Mouse (Mus musculus): ENCODE data around the gene Icam4. TPM values are rescaled to one million over a fixed set of nuclear protein-coding genes. Genes with fewer than 3 reads are reported as not detected.
A peak's percentile ranks its signal among the peaks of the same experiment; 100 is the strongest.
"Not testable (repeated sequence)": the region's sequence is repeated elsewhere in the genome, so short reads cannot be mapped to it uniquely, and the experiment has no call there.

Icam4 gene
- total RNA-seq, 2 experiments from 2014 or later = 0.86 TPM; not detected in 1

DNA sequence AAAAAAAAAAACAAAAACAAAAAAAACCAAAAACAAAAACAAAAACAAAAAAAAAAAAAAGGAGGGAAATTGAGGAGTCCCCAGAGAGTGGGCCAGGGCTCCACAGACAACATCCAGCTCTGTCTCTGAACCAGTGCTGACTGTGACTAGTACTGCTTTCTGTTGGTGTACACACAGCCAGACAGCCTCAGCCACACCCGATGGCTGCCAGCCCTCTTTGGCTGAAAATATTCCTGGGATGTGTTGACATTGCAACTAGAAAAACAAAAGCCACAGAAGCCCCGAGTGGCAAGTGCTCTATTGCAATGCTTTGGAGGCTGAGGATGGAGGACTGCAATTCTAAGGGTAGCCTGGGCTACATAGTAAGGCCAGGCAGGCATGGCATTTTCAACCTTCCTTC is 18.8 kb upstream of the Icam4 start:
- no peak for DNase-seq (ENCODE audit: low spot score in 2 of 2)
- intact Hi-C loops (cut with DNase I) = no loop called here

DNA sequence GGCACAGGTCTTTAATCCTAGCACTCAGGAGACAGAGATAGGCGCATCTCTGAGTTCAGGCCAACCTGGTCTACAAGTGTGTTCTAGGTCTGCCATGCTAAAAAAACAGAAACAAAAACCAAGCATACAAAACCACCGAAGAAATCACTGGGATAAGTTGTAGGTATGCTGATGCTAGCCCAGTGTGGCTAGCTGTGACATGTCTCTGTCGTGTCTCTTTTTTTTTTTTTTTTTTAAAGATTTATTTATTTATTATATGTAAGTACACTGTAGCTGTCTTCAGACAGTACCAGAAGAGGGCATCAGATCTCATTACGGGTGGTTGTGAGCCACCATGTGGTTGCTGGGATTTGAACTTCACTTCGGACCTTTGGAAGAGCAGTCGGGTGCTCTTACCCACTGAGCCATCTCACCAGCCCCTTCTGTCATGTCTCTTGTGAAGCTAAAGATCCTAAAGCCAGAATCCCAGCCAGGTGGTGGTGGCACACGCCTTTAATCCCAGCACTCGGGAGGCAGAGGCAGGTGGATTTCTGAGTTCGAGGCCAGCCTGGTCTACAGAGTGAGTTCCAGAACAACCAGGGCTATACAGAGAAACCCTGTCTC is 18.1 kb upstream of the Icam4 start:
- intact Hi-C loops (cut with DNase I); DNase-seq (ENCODE audit: low spot score in 2 of 2): not testable (repeated sequence)

DNA sequence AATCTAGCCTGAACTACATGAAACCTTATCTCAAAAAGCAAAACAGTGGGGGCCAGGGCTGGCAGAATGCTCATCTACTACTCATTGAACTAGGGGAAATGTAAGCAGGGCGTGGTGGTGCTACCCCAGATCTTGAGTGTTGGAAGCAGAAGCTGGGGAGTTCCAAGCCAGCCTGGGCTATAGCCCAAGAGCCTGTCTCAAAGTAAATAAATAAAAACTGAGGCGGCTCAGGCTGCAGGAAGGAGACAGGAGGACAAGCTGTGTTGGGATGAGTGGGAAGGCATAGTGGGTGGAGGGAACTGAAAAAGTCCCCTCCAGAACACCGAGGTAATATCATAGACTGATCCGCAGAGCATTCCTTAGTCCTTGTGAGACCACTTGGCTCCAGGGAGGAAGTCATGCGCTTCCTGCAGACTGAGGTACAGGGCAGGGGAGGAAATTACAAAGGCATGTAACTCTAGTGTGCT is 17.3 kb upstream of the Icam4 start:
- intact Hi-C loops (cut with DNase I) = no loop called here

DNA sequence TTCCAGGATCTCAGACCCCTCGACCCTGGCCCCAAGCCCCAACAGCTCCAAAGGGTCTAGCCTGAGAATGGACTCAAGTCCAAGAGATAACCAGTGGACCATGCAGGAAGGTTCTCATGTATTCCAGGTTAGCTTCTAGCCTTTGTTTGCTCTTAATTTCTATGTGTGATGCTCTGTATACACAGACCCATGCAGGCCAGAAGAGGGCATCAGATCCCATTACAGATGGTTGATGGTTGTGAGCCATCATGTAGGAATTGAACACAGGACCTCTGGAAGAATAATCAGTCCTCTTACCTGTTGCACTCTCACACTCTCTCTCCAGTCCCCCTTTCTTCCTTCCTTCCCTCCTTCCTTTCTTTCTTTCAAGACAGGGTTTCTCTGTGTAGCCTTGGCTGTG is 16.8 kb upstream of the Icam4 start:
- intact Hi-C loops (cut with DNase I) = no loop called here
- DNase-seq (ENCODE audit: low spot score in 2 of 2) = no peak

More for the DNA sequence above, 17.3 kb upstream of the Icam4 start:
- no peak for DNase-seq (ENCODE audit: low spot score in 2 of 2)

DNA sequence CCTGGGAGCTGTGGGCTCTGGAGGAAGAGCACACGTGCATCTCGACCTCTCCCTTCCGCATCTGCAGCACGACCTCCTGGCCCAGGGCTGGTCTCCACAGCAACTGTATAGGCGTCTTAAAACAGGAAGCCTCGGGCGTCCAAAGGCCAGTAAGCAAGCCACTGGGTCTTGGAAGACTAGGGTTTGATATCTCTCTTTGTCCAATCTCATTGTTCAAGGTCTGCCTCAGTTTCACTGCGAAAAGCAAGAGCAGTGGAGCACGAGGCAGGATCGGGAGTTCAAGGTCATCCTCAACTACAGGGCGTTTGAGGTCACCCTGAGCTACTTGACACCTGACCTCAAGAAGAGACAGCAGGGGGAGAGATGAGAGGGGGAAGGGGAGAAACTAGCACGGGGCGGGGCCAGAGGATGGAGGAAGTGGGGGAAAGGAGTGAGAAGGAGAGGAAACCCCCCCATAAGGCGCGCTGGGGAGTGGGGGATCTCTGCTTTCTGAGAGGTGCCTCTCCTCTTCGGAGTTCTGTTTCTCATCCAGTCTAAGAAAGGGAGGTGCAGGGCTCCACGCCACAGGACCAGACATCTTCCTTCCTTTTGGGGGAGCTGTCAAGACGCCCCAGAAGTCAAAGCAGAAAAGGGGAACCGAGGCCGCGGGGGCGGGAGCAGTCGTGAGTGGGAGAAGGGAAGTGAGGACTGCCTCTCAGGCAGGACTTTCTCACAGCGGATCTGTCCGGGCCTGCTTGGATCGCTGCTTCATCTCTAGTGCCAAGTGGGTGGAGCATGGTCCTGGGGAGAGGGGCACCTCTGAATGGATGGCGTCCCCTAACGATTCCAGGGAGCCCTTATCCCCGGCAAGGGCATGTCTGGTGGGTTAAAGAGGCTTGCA is 14.2 kb upstream of the Icam4 start:
- intact Hi-C loops (cut with DNase I) = no loop called here
- DNase-seq (ENCODE audit: low spot score in 2 of 2) = peak; percentile 54 to 59

DNA sequence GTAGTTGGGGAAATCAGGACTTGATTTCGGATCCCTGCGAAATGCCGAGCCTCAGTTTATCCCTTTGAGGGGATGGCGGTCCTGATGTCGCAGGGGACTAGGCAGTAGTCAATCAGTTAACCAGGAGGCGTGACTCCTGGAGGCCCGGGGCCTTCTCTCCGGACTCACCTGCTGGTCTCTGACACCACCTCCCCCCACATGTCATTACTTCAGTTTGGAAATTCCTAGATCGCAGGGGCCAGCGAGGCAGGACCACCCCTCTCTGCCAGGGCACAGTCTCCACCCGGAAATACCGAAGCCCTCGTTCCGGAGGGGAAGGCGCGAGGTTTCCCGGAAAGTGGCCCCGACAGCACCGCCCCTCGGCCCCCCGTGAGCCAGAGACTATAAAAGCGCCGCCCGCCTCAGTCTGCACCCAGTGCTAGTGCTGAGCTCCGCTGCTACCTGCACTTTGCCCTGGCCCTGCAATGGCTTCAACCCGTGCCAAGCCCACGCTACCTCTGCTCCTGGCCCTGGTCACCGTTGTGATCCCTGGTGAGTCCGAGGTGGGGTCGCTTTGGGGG is 13.5 kb upstream of the Icam4 start, which contains the start of gene Icam1:
Icam1 (plus strand) TSS at position 415 of the 560 bp plus-strand sequence.
- no peak for DNase-seq (ENCODE audit: low spot score in 2 of 2)
- intact Hi-C loops (cut with DNase I) = no loop called here

DNA sequence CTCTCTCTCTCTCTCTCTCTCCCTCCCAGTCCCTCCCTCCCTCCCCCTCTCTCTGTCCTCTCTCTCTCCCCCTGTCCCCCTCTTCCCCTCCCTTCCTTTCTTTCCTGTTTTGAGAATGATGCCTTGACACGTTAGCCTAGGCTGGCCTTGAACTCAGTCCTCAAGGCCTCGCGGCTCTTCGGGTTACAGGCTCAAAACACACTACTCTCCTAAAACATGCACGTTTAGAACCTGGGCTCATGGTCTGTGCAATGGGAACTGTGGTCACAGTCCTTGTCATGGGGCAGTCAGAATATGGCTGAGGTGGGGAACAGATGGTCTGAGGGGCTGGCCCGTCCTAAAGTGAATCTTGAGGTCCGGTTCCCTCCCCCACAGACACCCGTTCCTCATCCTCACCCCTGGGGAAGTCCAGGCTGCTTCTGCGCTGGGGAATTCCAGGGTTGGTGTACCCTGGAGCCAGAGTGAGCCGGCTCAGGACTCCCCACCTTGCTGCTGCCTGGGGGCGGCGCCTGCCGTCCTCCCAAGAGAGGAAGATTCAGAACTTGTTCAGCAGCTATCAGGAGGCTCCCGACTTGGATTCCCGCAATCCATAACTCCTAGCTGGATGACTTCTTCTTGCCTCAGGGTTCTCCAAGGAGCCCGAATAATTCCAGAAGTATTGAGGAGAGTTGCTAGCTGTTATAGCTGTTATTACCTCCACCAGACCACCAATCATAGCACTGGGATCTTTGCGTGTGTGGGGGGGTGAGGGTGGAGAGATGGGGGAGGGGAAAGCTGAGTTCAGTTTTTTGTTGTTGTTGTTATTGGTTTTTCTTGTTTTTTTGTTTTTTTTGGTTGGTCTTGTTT is 12.6 kb upstream of the Icam4 start:
- intact Hi-C loops (cut with DNase I) = no loop called here
- DNase-seq (ENCODE audit: low spot score in 2 of 2) = no peak

DNA sequence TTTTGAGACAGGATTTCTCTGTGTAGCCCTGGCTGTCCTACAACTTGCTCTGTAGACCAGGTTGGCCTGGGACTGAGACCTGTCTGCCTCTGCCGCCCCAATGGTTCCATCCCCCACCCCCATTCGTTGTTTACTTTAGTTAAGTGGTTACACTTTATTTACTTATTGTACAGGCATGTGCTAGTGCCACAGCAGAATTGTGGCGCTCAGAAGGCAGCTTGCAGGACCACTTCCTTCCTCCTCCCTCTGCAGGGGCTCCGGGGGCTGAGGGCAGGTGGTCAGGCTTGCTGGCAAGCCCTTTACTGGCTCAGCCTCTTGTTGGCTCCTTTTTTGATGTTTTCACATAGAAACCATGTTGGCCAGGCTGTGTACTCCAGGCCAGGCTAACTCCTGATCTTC is 12.0 kb upstream of the Icam4 start:
- intact Hi-C loops (cut with DNase I) = no loop called here
- no peak for DNase-seq (ENCODE audit: low spot score in 2 of 2)

DNA sequence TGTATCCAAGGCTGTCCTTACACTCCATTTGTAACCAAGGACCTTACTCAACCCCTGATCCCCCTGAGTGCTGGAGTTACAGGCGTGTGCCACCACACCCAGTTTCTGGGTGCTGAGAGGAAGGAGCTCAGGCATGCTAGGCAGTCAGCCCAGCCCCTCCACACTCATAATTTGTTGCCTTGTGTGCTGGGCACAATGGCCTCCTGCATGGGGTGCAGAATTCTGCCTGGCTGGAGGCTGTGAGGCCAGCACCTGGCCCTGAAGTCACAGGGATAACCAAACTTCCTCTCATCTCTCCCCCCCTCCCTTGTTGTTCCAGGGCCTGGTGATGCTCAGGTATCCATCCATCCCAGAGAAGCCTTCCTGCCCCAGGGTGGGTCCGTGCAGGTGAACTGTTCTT is 10.6 kb upstream of the Icam4 start:
- DNase-seq (ENCODE audit: low spot score in 2 of 2) = no peak
- intact Hi-C loops (cut with DNase I) = no loop called here

DNA sequence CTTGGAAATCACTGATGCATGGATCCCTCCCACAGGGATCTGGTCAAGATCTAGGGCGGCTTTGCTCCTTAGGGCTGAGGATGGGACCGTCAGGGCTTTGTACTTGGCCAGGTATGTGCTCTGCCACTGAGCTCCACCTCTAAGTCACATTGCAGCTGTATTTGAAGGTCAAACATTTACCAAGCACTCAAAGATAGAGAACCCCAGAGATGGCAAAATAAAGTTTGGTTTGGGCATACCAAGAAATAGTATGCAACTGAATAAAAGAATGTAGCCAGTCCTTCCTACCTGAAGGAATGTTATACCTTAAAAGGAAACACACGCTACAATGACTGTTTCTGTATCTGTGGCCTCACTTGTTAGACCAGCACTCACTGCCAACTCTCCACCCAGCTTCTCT is 7.8 kb upstream of the Icam4 start:
- DNase-seq (ENCODE audit: low spot score in 2 of 2) = no peak
- intact Hi-C loops (cut with DNase I) = no loop called here

DNA sequence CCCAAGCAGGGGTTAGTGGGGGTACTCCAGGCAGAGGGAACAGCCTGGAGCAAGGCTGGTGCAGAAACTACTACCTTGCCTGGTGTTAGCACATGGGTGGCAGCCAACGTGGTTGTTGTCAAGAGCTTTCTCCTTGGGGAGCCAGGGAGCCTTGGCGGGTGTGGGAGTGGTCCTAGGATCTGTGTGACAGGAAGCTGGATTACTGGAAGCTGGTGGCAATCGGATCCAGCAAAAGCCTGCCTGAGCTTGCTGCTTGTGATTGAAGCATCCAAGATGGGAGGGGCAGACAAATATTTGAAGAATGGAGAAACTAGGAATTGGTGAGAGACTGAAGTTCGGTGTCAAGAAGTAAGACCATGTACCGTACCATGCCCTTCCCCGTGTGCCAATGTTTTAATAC is 6.9 kb upstream of the Icam4 start:
- no peak for DNase-seq (ENCODE audit: low spot score in 2 of 2)
- intact Hi-C loops (cut with DNase I) = no loop called here

DNA sequence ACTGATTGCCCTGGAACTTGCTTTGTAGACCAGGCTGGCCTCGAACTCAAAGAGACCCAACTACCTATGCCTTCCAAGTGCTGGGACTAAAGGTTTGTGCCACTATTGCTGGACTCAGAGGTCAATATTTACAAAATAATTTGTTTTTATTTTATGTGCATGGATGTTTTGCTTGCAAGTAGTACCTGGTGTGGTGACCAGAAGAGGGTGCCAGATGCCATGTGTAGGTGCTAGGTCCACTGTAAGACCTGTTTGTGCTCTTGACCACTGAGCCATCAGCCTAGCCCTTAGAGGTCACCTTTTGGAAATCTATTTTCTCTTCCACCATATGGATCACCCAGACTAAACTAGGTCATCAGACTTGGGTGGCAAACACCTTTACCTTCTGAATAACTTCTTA is 6.4 kb upstream of the Icam4 start:
- no peak for DNase-seq (ENCODE audit: low spot score in 2 of 2)
- intact Hi-C loops (cut with DNase I) = no loop called here

DNA sequence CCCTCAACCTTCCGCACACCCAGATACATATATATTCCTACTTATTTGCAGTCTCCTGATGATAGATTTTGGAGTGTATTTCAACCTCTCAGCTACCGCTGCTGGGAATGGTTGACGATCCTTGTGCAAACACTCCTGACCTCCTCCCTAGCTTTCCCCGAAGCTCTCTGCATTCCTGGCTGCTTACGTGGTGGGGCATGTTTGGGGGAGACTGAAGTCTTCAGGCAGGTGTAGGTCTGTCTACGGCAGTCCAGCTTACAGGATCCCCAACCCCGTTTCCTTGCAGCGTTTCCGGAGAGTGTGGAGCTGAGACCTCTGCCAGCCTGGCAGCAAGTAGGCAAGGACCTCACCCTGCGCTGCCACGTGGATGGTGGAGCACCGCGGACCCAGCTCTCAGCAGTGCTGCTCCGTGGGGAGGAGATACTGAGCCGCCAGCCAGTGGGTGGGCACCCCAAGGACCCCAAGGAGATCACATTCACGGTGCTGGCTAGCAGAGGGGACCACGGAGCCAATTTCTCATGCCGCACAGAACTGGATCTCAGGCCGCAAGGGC is 3.8 kb upstream of the Icam4 start:
- DNase-seq (ENCODE audit: low spot score in 2 of 2) = no peak
- intact Hi-C loops (cut with DNase I) = no loop called here

DNA sequence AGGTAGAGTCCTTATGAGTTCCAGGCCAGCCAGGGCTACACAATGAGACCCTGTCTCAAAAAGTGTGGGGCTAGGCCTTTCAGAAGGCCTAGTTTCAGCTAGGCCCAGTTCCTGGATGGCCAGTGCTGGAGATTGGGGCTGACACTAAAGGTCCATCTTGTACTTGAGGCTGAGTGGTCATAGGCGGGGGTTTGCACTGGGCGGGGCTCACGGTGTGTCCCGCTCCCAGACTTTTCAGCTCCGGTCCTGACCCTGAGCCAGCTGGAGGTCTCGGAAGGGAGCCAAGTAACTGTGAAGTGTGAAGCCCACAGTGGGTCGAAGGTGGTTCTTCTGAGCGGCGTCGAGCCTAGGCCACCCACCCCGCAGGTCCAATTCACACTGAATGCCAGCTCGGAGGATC is 2.3 kb upstream of the Icam4 start:
- DNase-seq (ENCODE audit: low spot score in 2 of 2) = no peak
- intact Hi-C loops (cut with DNase I) = no loop called here

DNA sequence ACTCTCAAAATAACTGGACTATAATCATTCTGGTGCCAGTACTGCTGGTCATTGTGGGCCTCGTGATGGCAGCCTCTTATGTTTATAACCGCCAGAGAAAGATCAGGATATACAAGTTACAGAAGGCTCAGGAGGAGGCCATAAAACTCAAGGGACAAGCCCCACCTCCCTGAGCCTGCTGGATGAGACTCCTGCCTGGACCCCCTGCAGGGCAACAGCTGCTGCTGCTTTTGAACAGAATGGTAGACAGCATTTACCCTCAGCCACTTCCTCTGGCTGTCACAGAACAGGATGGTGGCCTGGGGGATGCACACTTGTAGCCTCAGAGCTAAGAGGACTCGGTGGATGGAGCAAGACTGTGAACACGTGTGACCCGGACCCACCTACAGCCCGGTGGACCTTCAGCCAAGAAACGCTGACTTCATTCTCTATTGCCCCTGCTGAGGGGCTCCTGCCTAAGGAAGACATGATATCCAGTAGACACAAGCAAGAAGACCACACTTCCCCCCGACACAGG is 1.3 kb upstream of the Icam4 start:
- DNase-seq (ENCODE audit: low spot score in 2 of 2) = no peak
- intact Hi-C loops (cut with DNase I) = no loop called here

DNA sequence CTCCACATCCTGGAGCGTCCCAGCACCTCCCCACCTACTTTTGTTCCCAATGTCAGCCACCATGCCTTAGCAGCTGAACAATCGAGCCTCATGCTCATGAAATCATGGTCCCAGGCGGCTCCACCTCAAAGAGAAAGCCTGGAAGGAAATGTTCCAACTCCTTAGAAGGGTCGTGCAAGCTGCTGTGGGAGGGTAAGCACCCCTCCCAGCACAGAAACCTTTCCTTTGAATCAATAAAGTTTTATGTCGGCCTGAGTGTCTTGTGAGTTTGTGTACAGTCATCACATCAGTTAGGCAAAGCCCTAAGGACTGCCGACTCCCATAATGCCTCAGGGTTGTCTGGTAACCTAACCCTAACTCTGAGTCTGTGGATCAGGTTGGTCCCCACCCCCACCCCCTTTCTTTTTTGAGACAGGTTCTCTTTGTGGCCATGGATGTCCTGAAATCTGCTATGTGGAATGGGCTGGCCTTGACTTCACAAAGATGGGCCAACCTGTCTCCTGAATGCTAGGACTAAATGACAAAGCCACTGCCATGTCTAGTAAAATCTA is 538 bp upstream of the Icam4 start:
- intact Hi-C loops (cut with DNase I) = no loop called here
- no peak for DNase-seq (ENCODE audit: low spot score in 2 of 2)

DNA sequence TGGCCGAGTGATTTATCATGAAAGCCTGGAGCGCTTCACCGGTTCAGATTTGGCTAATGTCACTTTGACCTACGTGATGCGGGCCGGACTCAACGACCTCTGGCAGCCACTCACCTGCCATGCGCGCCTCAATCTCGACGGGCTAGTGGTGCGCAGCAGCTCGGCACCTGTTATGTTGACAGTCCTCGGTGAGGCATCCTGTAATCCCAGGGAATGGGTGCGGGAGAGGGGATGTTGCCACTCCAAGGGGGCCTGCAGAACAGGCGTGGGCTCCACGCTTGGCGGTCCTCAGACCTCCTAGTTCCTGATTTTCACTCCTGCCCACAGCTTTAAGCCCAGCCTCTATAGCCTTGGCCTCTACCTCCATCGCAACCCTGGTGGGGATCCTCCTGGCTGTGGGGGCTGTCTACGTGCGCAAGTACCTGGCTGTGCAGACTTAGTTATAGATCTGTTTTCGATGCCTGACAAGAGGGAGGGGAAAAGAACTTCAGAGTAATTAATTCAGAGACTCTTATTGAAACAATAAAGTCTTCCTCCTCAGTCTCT is 955 bp downstream of the Icam4 start:
- no peak for DNase-seq (ENCODE audit: low spot score in 2 of 2)
- intact Hi-C loops (cut with DNase I) = loop anchor here (5.0 kb wide), 2 partner anchors 62 to 107 kb away; partner anchors contain the start of genes Gm38431 and Raver1

DNA sequence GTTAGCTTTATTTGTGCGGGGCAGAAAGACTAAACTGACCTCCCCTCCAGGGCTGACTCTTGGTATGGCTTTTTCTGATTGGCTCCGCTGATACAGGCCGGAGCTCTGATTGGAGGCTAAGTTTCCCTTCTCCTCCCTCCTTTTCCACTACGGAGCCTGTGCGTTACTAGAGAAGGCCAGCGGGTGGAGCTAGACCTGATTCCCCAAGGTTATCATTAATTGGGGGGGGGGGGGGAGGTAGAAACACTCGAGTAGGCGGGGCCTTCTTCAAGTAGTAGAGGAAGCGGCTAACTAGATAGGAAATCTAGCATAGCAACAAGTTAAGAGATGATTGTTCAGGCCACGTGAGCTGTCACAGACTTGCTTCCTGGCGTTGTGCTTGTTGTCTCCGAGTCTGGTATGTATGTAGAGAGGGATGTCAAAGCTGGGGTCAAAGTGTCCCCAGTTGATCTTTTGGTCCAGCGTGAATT is 1.6 kb downstream of the Icam4 start:
- DNase-seq (ENCODE audit: low spot score in 2 of 2) = peak; percentile 86 to 92
- intact Hi-C loops (cut with DNase I) = loop anchor here (5.0 kb wide), 2 partner anchors 61 to 106 kb away; partner anchors contain the start of genes Gm38431 and Raver1

Measured in left cerebral cortex, postnatal 14 days (tissue).